8 mouse cellular contexts compared by ENCODE assay signal in genomic region chr7:29000651-29001605, GRCm38 (mm10). TPM values are rescaled to one million over a fixed set of nuclear protein-coding genes. Genes with fewer than 3 reads are reported as not detected.
A peak's percentile ranks its signal among the peaks of the same experiment; 100 is the strongest.
DNase-seq lines count a peak whose midpoint lies in the region; ATAC-seq lines count a peak whose summit lies in the region.

No protein-coding gene starts in this region.

- H3K9me3 ChIP-seq in forebrain, embryonic 14.5 days (replicated peaks; ENCODE audit: control insufficient read depth, low read length): no peaks in the 10 kb centered on the region
- no peaks in the 10 kb centered on the region for H3K9me3 ChIP-seq in hindbrain, embryonic 11.5 days (ENCODE audit: control insufficient read depth, low read length)

- H3K27ac ChIP-seq in forebrain, embryonic 14.5 days (ENCODE audit: low read depth, low read length): no peak overlapping the region
- no peak overlapping the region for H3K27ac ChIP-seq in hindbrain, embryonic 11.5 days (ENCODE audit: low read depth, low read length)

- WGBS in forebrain, embryonic 14.5 days: 5% methylated on average over 43 of the region's 43 CpGs
- WGBS in hindbrain, embryonic 11.5 days: 7% methylated on average over 43 of the region's 43 CpGs

- peak overlapping the region; percentile 60 for H3K9ac ChIP-seq in forebrain, embryonic 14.5 days (ENCODE audit: low read length)
- peak overlapping the region; percentile 68 for H3K9ac ChIP-seq in hindbrain, embryonic 11.5 days (ENCODE audit: low read depth, low read length)

- ATAC-seq in forebrain, embryonic 14.5 days: peak; percentile 70
- peak; percentile 74 for ATAC-seq in hindbrain, embryonic 11.5 days (ENCODE audit: low FRiP score)
- ATAC-seq in frontal cortex, adult (ENCODE audit: low TSS enrichment): no peak

- peak overlapping the region; percentile 77 for H3K4me2 ChIP-seq in forebrain, embryonic 14.5 days (ENCODE audit: low read length)
- H3K4me2 ChIP-seq in hindbrain, embryonic 11.5 days (replicated peaks; ENCODE audit: low read depth, low read length): peak overlapping the region; percentile 78

- H3K27me3 ChIP-seq in forebrain, embryonic 14.5 days (replicated peaks; ENCODE audit: control insufficient read depth, insufficient read depth, low read length): no peaks in the 10 kb centered on the region
- H3K27me3 ChIP-seq in hindbrain, embryonic 11.5 days (ENCODE audit: control insufficient read depth, insufficient read depth, low read length): no peaks in the 10 kb centered on the region

- intact Hi-C loops in left cerebral cortex, postnatal 4 days (cut with DNase I): no loop called here

- H3K36me3 ChIP-seq in forebrain, embryonic 14.5 days (ENCODE audit: control insufficient read depth, insufficient read depth, low read length): no peaks in the 10 kb centered on the region
- H3K36me3 ChIP-seq in hindbrain, embryonic 11.5 days (ENCODE audit: control insufficient read depth, insufficient read depth, low read length): no peaks in the 10 kb centered on the region

- DNase-seq in CD8-positive naive resting alpha-beta T cell, adult 2 months (ENCODE audit: low read depth in 2 of 2, low spot score in 2 of 2): peak; percentile 8 to 59
- DNase-seq in adrenal gland, postnatal 36 days: peak; percentile 44 to 73
- peak; percentile 49 for DNase-seq in forebrain, embryonic 14.5 days (ENCODE audit: low spot score)
- peak; percentile 88 for DNase-seq in hindbrain, embryonic 11.5 days (ENCODE audit: low spot score)
- peak; percentile 54 for DNase-seq in left cerebral cortex, postnatal 4 days
- peak; percentile 84 for DNase-seq in mesoderm, embryonic 11.5 days (ENCODE audit: low read depth, low spot score)
- peak; percentile 68 for DNase-seq in skeletal muscle tissue, adult 2 months (ENCODE audit: low read depth, low spot score)

- peak overlapping the region; percentile 34 for H3K4me3 ChIP-seq in forebrain, embryonic 14.5 days (ENCODE audit: low read depth, low read length)
- H3K4me3 ChIP-seq in hindbrain, embryonic 11.5 days (ENCODE audit: low read depth, low read length): peak overlapping the region; percentile 43

- H3K4me1 ChIP-seq in forebrain, embryonic 14.5 days (ENCODE audit: control insufficient read depth, insufficient read depth, low read length): no peaks in the 10 kb centered on the region
- no peaks in the 10 kb centered on the region for H3K4me1 ChIP-seq in hindbrain, embryonic 11.5 days (replicated peaks; ENCODE audit: control insufficient read depth, insufficient read depth, low read length)

RNA-seq across cellular contexts. Expression of gene Map4k1, which starts 19.1 kb away (rescaled TPM):
- total RNA-seq in adrenal gland, postnatal 36 days (2021): 1 to 10 TPM; 1.1 to 1.7 TPM
- polyA plus RNA-seq in forebrain, embryonic 14.5 days (2014; fragmentation: Nextera tagmentation; extraction: Ambion mirVana): 6.1 and 6.9 TPM in 2 replicates
- 4.3 and 5.0 TPM in 2 replicates for polyA plus RNA-seq in hindbrain, embryonic 11.5 days (2014; fragmentation: Nextera tagmentation; extraction: Ambion mirVana)
- total RNA-seq in left cerebral cortex, postnatal 4 days (2021): 10 to 100 TPM; 12.9 to 14.7 TPM

RNA-seq across cellular contexts. Expression of gene Eif3k, which starts 19.3 kb away (rescaled TPM):
- 100 to 1,000 TPM; 241 to 264 TPM for total RNA-seq in adrenal gland, postnatal 36 days (2021)
- 345 and 412 TPM in 2 replicates for polyA plus RNA-seq in forebrain, embryonic 14.5 days (2014; fragmentation: Nextera tagmentation; extraction: Ambion mirVana)
- 389 and 409 TPM in 2 replicates for polyA plus RNA-seq in hindbrain, embryonic 11.5 days (2014; fragmentation: Nextera tagmentation; extraction: Ambion mirVana)
- 100 to 1,000 TPM; 212 to 213 TPM for total RNA-seq in left cerebral cortex, postnatal 4 days (2021)

RNA-seq across cellular contexts. Expression of gene Actn4, which starts 38.8 kb away (rescaled TPM):
- 100 to 1,000 TPM; 193 to 252 TPM for total RNA-seq in adrenal gland, postnatal 36 days (2021)
- 101 and 128 TPM in 2 replicates for polyA plus RNA-seq in forebrain, embryonic 14.5 days (2014; fragmentation: Nextera tagmentation; extraction: Ambion mirVana)
- polyA plus RNA-seq in hindbrain, embryonic 11.5 days (2014; fragmentation: Nextera tagmentation; extraction: Ambion mirVana): 134 and 157 TPM in 2 replicates
- 100 to 1,000 TPM; 129 to 134 TPM for total RNA-seq in left cerebral cortex, postnatal 4 days (2021)

Comparison
In these comparisons a context has a peak if more than half of its experiments do, and no peak if none do; other contexts are left out.
1. DNase-seq: peak in every context shown above with its lines; median percentile 88 in hindbrain, embryonic 11.5 days; 84 in mesoderm, embryonic 11.5 days; 68 in skeletal muscle tissue, adult 2 months; 58 in adrenal gland, postnatal 36 days; 54 in left cerebral cortex, postnatal 4 days; 49 in forebrain, embryonic 14.5 days; 34 in CD8-positive naive resting alpha-beta T cell, adult 2 months.
2. RNA of gene Map4k1, which starts 19.1 kb away (total RNA-seq): 12.9 to 14.7 TPM in left cerebral cortex, postnatal 4 days; 1.1 to 1.7 TPM in adrenal gland, postnatal 36 days; every median in the first group is over 4 times any median in the second.